Mouse (Mus musculus) adipose tissue, adult 10 weeks (tissue): Measurements from ENCODE around the gene Acbd4. TPM values are rescaled to one million over a fixed set of nuclear protein-coding genes. Genes with fewer than 3 reads are reported as not detected.

Source experiments
- polyA plus RNA-seq: library from polyadenylated mRNA; stranded (reverse); fragments of 350-450 nt; fragmentation: Illumina TruSeq; extraction: RNeasy Lipid Tissue Mini Kit (QIAGEN cat#74804); gene quantifications from one replicate; pipeline ENCODE4 v1.2.3, GENCODE M21; 2014; ENCODE audit warnings: low read depth, low replicate concordance

The Acbd4 gene
- 125 TPM for polyA plus RNA-seq

DNA sequence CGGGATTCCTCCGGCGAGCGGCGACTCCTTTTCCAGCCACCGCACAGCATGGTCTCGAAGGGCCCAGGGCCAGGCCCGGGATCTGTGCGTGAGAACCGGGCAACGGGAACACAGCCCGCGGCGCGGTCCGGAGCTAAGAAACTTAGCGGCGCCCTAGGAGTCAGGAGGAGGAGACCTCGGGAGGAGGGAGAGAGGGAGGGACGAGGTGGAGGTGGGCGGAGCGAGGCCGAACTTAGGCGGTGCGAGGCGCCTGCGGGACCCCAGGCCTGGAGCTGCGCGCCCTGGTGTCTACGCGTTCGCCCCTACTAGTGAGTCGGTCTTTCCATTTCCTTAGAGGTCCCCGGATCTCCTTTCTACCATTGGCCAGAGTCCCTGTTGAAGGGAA, at the start of gene Acbd4, which contains the start of gene Plcd3:
TSS of gene Acbd4 (plus strand) at position 202 of the 385 bp plus-strand sequence.
TSS of gene Plcd3 (minus strand) at position 178 of the 385 bp plus-strand sequence.

DNA sequence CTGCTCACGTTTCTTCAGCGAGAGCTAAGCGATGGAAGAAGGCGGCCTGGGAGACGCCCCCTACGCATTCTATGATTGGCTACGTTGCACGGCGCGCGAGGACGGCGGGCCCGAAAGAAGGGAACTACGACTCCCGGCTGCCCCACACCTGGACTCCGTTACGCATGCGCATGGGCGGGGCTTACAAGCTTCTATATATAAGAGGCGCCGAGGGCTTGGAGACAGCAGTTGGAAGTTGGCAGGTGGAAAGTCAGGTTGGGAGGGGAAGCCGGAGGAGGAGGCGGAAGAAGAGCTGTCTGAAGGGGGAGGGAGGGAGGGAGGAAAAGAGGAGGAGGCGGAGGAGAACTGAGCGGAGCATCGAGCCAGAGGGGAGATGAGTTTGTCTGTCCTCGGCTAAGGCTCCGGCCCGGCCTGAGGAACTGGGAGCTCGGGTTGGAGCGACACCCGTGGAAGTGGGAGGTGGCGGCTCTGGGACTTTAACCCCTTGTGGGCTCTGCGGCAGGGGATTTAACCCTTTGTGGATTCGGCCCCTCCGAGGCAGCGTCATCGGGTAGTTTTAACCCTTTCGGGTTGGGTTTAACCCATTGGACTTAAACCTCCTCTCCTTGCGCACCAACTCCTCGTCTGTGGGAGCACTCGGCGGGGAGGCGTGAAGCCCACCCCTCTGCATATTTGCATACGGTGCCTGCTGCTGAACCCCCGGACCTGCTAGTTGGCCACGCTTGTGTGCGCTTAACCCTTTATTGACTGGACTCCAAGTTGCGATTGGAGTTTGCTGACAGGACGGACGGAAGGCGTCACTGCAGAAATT, 14.7 kb downstream of the Acbd4 start, which contains the start of gene Hexim1:
TSS of gene Hexim1 (plus strand) at position 224 of the 811 bp plus-strand sequence.

DNA sequence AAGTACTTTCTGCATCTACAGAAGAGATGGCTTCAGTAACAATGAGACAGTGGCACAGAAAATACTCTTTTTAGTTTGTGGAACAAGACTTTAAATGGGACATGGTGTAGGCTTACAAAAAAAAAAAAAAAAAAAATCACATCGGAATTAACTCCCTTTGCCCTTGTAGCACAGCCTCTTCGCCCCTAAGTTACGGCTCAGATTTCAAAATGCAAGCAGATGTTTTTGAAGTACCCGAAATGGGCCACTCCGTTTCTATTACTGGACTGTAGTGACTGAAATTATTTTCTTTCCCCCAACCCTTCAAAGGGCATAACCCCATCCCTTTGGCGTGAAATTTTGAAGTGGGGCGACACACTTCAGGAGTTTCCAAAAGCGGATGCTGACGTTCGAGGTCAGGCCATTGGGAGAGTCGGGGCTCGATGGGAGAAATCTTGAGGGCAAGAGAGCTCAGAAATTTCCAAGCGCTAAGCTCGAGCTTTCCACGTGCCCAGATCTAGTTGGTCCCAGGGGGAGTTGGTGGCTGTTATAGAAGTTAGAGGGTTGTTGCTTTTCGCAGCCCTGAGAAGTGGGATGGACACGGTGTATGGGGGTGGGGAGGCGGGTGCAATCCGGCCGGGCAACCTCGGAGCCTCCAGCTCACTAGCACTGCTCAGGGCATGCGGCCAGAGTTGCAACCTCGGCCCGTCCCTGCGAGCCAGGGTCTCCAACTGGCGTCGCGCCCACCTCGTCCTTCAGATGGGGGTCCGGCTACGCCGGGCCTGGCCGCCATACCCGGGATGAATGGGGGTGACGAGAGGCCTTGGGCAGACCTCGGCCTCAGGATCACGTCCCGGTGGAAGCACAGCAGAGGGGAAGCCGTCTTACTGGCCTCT, 30.5 kb downstream of the Acbd4 start, which contains the start of gene Hexim2:
TSS of gene Hexim2 (plus strand) at position 729 of the 875 bp plus-strand sequence.

Other genes starting within 250 kb of the Acbd4 start
- gene Eftud2, start 220.7 kb upstream of the Acbd4 start, polyA plus RNA-seq = 51.4 TPM
- gene Ccdc103, start 220.5 kb upstream of the Acbd4 start, polyA plus RNA-seq = 2.4 TPM
- 0.20 TPM for gene Fam187a, start 216.5 kb upstream of the Acbd4 start, polyA plus RNA-seq
- 0.22 TPM for gene Gfap, start 200.8 kb upstream of the Acbd4 start, polyA plus RNA-seq
- gene Kif18b, start 176.6 kb upstream of the Acbd4 start, polyA plus RNA-seq = 1.3 TPM
- gene C1ql1, start 155.0 kb upstream of the Acbd4 start, polyA plus RNA-seq = not detected
- 49.6 TPM for gene Nmt1, start 73.5 kb upstream of the Acbd4 start, polyA plus RNA-seq
- 41.6 TPM for gene Dcakd, start 73.3 kb upstream of the Acbd4 start, polyA plus RNA-seq
- gene Plcd3, start within 50 bp of the Acbd4 start, polyA plus RNA-seq = 22.4 TPM
- 34.1 TPM for gene Hexim1, start 14.5 kb downstream of the Acbd4 start, polyA plus RNA-seq
- 7.6 TPM for gene Hexim2, start 30.7 kb downstream of the Acbd4 start, polyA plus RNA-seq
- gene Fmnl1, start 69.4 kb downstream of the Acbd4 start, polyA plus RNA-seq = 8.6 TPM
- 3.9 TPM for gene 1700023F06Rik, start 106.9 kb downstream of the Acbd4 start, polyA plus RNA-seq
- gene Spata32, start 116.8 kb downstream of the Acbd4 start, polyA plus RNA-seq = 4.0 TPM
- 7.9 TPM for gene Map3k14, start 165.8 kb downstream of the Acbd4 start, polyA plus RNA-seq